Mouse (Mus musculus): ENCODE measurements around the gene Tshz2. TPM values are rescaled to one million over a fixed set of nuclear protein-coding genes. Genes with fewer than 3 reads are reported as not detected.

The Tshz2 gene
- polyA plus RNA-seq, 1 experiment from 2014 or later = 3.6 TPM

DNA sequence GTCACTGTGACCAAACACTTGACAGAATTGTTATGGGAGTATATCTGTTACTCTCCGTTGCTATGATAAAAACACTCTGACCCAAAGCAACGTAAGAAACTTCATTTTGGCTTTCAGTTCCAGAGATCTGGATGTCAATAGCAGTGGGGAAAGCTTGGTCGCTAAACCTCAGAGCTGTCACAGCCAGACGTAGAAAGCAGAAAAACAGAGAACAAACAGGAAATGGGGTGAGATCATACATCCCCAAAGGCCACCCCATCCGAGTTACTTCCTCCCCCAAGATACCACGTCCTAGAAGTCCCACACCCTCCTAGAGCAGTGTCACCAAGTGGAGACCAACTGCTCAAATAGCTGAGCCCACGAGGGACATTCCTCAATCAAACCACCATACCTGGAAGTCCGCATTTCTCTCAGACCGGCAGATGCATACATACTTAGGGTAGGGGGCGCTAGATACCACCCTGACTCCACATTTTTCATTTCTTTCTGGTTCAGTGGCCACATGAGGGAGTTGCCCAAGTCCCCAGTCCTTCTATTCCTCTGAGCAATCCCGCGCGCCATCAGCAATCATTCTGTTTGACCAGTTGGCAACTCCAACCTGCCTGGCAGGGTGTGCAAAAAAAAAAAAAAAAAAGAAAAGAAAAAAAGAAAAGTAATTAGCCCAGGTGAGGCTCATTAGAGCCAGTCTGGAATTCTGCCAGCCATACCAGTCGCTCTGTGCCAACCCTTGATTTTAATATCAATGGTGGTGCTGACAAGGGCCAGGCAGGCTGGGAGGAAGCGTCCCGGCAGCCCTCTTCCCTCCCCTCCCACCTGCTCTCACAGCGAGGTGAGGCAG is 326.1 kb downstream of the Tshz2 start:
- ATAC-seq (replicated peaks; ENCODE audit: insufficient number of reproducible peaks, insufficient read depth, low FRiP score, low read depth) = no peak
- Histone ChIP-seq H3K27ac (no peak overlapping the region), H3K36me3 (no peaks in the 10 kb centered on the region), H3K9me3 (replicated peaks) (no peaks in the 10 kb centered on the region), H3K4me1 (replicated peaks) (peaks cover 2% of the 10 kb centered on the region; the same call in 1 of the 2 replicates), H3K9ac (no peak overlapping the region), H3K27me3 (no peaks in the 10 kb centered on the region), H3K4me3 (no peak overlapping the region), H3K4me2 (no peak overlapping the region)
- 32% methylated on average over 17 of the region's 17 CpGs for WGBS

DNA sequence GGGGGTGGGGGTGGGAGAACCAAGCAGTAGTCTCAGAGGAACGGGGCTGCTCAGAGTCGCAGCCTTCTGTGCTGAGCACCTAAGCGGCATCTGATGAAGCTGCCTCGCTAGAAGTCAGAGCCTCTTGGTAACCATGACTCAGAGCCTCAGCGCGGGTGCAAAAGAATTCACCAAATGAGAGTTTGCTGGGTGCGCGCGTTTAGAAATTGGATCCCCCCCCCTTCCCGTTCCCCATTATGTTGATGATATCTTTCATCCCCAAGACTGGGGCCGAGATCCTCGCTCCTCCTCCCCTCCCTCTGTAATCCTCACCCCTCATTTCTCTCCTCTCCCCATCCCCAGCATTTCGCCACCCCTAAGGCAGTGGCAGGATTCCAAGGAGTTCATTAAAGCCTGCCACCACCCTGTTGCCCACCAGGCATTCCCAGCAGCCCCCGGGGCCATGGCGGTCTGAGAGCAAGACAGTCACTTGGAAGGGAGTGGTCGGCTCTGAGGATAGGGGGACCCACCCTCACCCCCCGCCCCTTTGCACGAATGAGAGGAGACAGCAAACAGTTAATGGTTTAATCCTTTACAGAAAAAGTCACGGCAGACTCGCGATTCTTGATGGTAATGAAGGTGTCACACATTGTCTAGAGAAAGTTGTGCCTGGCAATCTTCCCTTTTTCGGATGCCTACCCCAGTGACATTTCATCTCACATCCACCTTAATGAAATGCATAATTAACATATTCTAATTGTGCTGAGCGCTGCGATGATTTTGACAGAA is 328.8 kb downstream of the Tshz2 start:
- Histone ChIP-seq H3K4me2 (peak overlapping the region; percentile 62), H3K9ac (no peak overlapping the region), H3K4me3 (peak overlapping the region; percentile 28), H3K27ac (no peak overlapping the region), H3K9me3 (replicated peaks) (no peaks in the 10 kb centered on the region), H3K27me3 (no peaks in the 10 kb centered on the region), H3K4me1 (replicated peaks) (peaks cover 2% of the 10 kb centered on the region; the same call in 1 of the 2 replicates), H3K36me3 (no peaks in the 10 kb centered on the region)
- WGBS = 23% methylated on average over 24 of the region's 24 CpGs
- ATAC-seq (replicated peaks; ENCODE audit: insufficient number of reproducible peaks, insufficient read depth, low FRiP score, low read depth) = no peak

DNA sequence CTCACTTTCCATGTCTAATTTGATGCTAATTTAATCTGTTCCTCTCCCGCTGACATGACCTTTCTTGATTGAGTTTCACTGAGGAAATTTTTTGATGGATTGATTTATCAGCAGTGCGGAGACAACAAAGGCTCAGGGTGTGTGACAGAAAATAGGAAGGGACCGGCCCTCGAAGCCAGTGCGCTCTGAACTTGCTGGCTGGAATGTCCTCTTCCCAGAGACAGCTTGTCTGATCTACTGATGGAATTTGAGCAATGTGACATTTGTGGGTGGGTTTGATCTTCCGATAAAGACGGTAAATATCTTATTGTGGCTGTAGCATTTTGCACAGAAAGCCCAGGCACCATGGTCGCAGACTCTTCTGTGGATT is 329.4 kb downstream of the Tshz2 start:
- H3K4me2 ChIP-seq = peak overlapping the region; percentile 62
- H3K36me3 ChIP-seq = no peaks in the 10 kb centered on the region
- no peak overlapping the region for H3K27ac ChIP-seq
- 32% methylated on average over 8 of the region's 8 CpGs for WGBS
- H3K27me3 ChIP-seq = no peaks in the 10 kb centered on the region
- H3K9me3 ChIP-seq (replicated peaks) = no peaks in the 10 kb centered on the region
- H3K4me3 ChIP-seq = peak overlapping the region; percentile 28; the same call in 1 of the 2 replicates
- no peak overlapping the region for H3K9ac ChIP-seq
- H3K4me1 ChIP-seq (replicated peaks) = peaks cover 2% of the 10 kb centered on the region; the same call in 1 of the 2 replicates
- ATAC-seq (replicated peaks; ENCODE audit: insufficient number of reproducible peaks, insufficient read depth, low FRiP score, low read depth) = no peak

DNA sequence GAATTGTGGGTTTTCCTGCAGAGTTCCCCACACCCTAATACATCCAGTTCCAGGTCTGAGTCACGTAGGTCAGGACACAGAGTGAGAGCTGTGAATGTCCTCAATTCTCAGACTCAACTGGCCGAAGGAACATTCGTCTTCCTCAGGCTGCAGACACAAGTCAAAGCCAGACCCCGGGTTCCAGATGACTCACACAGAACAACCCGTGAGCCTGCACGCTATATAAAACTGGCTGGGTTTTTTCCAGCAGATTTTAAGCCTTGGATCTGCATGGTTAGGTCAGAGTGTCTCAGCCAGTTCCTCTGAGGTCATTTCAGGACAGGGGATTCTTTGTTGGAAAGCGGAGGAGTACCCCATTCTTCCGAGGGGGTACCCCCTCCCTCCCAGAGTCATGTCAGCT is 330.0 kb downstream of the Tshz2 start:
- H3K4me2 ChIP-seq = no peak overlapping the region
- H3K36me3 ChIP-seq = no peaks in the 10 kb centered on the region
- H3K9me3 ChIP-seq (replicated peaks) = no peaks in the 10 kb centered on the region
- H3K4me3 ChIP-seq = no peak overlapping the region
- no peak overlapping the region for H3K9ac ChIP-seq
- 64% methylated on average over 8 of the region's 8 CpGs for WGBS
- ATAC-seq (replicated peaks; ENCODE audit: insufficient number of reproducible peaks, insufficient read depth, low FRiP score, low read depth) = no peak
- no peaks in the 10 kb centered on the region for H3K27me3 ChIP-seq
- no peak overlapping the region for H3K27ac ChIP-seq
- peaks cover 2% of the 10 kb centered on the region; the same call in 1 of the 2 replicates for H3K4me1 ChIP-seq (replicated peaks)

DNA sequence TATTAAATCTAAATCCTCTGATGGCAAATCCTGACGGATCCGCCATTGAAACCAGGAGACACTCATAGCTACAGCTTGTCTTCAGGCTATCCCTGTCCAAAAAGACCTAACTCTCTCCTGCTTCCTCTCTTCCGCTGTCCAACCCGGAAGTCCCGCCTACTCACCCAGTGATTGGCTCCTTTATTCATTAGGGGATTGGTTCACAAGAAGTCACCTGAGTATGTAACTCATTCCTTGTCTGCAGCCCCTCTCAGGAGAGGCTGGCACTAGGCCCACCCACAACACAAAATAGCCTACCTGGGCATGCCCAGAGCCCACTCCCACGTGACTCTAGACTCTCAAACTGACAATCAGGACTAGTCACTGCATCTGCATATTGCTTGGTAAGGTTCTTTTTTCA is 337.7 kb downstream of the Tshz2 start:
- no peak for ATAC-seq (replicated peaks; ENCODE audit: insufficient number of reproducible peaks, insufficient read depth, low FRiP score, low read depth)
- Histone ChIP-seq H3K4me3 (no peak overlapping the region), H3K9ac (no peak overlapping the region), H3K36me3 (no peaks in the 10 kb centered on the region), H3K27ac (no peak overlapping the region), H3K4me1 (replicated peaks) (no peaks in the 10 kb centered on the region), H3K27me3 (no peaks in the 10 kb centered on the region), H3K4me2 (no peak overlapping the region), H3K9me3 (replicated peaks) (0 out of 2 replicates have a peak, but pooled peaks cover 4% of the 10 kb centered on the region)
- WGBS = 91% methylated on average over 6 of the region's 6 CpGs

DNA sequence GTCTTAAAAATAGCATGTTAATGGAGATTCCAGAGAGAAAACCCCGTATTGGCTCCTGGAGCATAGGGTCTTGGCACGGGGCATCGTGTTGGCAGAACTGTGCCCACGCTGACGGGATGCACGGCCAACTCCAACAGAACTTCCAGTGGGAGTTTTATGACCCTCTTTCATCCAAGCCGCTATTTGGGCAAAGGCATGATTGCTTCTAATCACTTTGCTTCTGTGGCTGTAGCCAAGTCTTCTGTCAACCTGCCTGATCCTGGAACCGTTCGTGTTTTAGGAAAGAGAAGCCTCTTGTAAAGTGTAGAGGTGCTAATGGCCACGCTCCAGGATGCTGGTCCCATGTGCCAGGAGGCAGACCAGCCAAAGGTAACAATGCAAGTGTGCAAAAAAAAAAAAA is 350.1 kb downstream of the Tshz2 start:
- no peak overlapping the region for H3K4me2 ChIP-seq
- WGBS = 79% methylated on average over 10 of the region's 10 CpGs
- no peak overlapping the region for H3K27ac ChIP-seq
- H3K9ac ChIP-seq = no peak overlapping the region
- ATAC-seq (replicated peaks; ENCODE audit: insufficient number of reproducible peaks, insufficient read depth, low FRiP score, low read depth) = no peak
- H3K4me3 ChIP-seq = no peak overlapping the region
- no peaks in the 10 kb centered on the region for H3K9me3 ChIP-seq (replicated peaks)
- H3K4me1 ChIP-seq (replicated peaks) = no peaks in the 10 kb centered on the region
- no peaks in the 10 kb centered on the region for H3K36me3 ChIP-seq
- H3K27me3 ChIP-seq = no peaks in the 10 kb centered on the region

DNA sequence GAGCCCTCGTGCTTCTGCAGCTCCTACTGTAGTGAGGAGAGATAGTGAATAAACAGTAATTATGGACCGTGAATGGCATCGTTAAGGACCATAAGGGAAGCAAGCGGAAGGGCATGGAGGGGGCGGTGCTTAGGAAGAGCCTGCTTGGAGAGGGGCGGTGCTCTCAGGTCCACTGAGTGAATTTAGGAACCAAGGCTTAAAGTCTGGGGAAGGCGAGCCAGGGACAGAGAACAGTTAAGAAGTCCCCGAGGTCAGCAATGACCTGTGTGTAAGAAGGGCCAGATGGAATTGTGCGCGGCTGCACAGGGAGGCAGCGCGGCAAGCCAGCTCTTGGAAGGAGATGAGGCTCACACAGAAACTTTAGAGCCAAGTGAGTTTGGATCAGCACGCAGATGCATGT is 354.4 kb downstream of the Tshz2 start:
- Histone ChIP-seq H3K27ac (no peak overlapping the region), H3K36me3 (no peaks in the 10 kb centered on the region), H3K9me3 (replicated peaks) (no peaks in the 10 kb centered on the region), H3K4me3 (no peak overlapping the region), H3K4me2 (peak overlapping the region; percentile 20; the same call in 1 of the 2 replicates), H3K9ac (no peak overlapping the region), H3K4me1 (replicated peaks) (no peaks in the 10 kb centered on the region), H3K27me3 (no peaks in the 10 kb centered on the region)
- ATAC-seq (replicated peaks; ENCODE audit: insufficient number of reproducible peaks, insufficient read depth, low FRiP score, low read depth) = no peak
- 61% methylated on average over 13 of the region's 13 CpGs for WGBS

DNA sequence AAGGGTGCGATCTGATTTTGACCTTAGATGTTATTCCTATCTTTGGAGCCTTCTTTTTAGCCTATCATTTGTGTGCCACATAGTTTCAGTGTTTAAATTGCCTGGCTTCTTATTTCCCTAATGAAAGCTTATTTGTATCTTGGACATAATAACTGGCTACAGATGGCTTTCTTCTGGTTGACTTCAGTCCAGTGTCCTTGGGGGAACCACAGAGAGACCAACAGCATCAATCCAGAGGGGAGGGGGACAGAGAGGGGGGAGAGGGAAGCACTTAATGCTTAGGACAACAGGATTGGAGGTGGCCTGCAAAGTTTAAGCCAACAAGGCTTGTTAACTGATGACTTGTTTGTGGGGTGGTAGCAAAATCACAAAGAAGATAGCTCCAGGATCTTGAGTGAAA is 356.4 kb downstream of the Tshz2 start:
- H3K9ac ChIP-seq = no peak overlapping the region
- H3K9me3 ChIP-seq (replicated peaks) = no peaks in the 10 kb centered on the region
- H3K36me3 ChIP-seq = no peaks in the 10 kb centered on the region
- ATAC-seq (replicated peaks; ENCODE audit: insufficient number of reproducible peaks, insufficient read depth, low FRiP score, low read depth) = no peak
- no peaks in the 10 kb centered on the region for H3K27me3 ChIP-seq
- H3K4me2 ChIP-seq = no peak overlapping the region
- no peak overlapping the region for H3K27ac ChIP-seq
- WGBS = 93% methylated on average over 1 of the region's 1 CpGs
- no peaks in the 10 kb centered on the region for H3K4me1 ChIP-seq (replicated peaks)
- H3K4me3 ChIP-seq = no peak overlapping the region

DNA sequence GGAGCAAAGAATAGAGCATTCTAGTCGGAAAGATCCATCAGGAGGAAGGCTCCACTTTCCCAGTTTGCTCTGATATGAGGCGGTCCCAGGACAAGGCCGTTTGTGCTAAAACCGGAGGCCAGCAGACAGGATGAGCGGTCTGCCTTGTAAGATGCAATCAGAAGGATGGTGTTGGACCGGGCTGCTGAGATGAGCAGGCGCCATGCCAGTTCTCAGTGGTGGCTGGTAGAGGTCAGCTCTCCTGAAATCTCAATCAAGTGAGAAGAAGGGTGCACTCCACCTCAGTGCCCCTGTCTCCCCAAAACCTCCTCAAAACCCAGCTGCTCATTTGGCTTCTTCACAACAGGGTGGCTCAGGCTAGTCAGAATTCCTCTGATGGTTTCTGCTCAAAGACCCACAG is 358.2 kb downstream of the Tshz2 start:
- H3K9ac ChIP-seq = no peak overlapping the region
- no peak for ATAC-seq (replicated peaks; ENCODE audit: insufficient number of reproducible peaks, insufficient read depth, low FRiP score, low read depth)
- 0 out of 2 replicates have a peak, but pooled peaks cover 5% of the 10 kb centered on the region for H3K27me3 ChIP-seq
- H3K4me3 ChIP-seq = no peak overlapping the region
- H3K27ac ChIP-seq = no peak overlapping the region
- no peaks in the 10 kb centered on the region for H3K36me3 ChIP-seq
- H3K4me1 ChIP-seq (replicated peaks) = peaks cover 8% of the 10 kb centered on the region
- H3K9me3 ChIP-seq (replicated peaks) = no peaks in the 10 kb centered on the region
- H3K4me2 ChIP-seq = no peak overlapping the region
- WGBS = 84% methylated on average over 7 of the region's 7 CpGs

DNA sequence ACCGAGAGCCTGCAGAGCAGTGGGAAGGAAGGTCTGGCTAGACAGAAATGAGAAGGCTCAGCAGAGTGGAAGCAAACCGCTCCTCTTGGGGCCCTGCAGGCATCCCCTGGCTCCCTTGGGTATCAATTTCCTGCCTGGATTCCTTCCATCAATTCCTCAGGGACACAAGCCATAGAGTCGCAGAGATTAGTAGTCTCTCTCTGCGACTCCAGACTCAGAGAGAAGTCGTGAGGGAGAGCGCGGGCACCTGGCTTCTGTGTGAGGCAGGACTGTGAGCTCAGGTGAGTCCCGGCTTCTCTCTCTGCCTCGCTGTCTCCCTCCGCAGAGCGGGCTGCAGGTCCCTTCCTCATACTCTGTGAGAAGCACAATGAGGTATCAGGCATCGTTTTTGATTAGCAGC is 363.2 kb downstream of the Tshz2 start:
- Histone ChIP-seq H3K4me1 (replicated peaks) (peaks cover 21% of the 10 kb centered on the region), H3K9ac (no peak overlapping the region), H3K36me3 (no peaks in the 10 kb centered on the region), H3K9me3 (replicated peaks) (no peaks in the 10 kb centered on the region), H3K4me2 (peak overlapping the region; percentile 46), H3K4me3 (no peak overlapping the region), H3K27me3 (0 out of 2 replicates have a peak, but pooled peaks cover 5% of the 10 kb centered on the region), H3K27ac (no peak overlapping the region)
- no peak; the same call in 1 of the 2 replicates for ATAC-seq (replicated peaks; ENCODE audit: insufficient number of reproducible peaks, insufficient read depth, low FRiP score, low read depth)
- 30% methylated on average over 12 of the region's 12 CpGs for WGBS

DNA sequence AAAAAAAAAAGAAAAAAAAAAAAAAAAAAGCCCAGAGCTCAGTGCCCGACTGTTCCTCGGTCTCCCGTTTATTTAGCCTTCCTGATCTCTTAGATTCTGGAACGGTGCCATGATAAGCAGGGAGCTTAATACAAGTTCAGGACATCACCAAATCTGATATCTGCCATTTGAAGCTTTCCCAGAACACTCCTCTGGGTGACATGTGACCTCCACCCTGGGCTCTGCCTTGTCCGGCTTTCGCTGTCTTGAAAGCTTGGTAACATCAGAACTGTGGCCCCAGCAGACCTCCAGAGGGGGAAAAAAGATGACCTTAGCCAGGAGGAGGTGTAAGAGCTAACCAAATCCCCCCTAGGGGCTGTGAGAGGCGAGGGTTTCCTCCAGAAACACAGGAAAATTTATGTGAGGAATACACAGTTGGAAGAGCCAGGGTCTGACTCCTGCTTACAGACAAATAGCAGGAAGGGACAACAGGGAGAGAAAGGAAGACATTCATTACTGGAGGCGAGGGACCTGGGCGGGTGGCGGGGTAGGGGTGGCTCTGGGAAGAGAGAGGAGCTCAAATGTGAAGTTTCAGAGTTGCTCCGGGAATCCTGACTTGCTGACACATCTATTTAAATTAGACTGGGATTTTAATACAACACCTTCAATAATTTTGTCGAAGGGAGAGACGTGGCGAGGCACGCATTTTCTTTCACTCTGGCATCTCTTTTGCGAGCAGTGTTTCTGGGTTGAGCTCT is 363.9 kb downstream of the Tshz2 start:
- 43% methylated on average over 16 of the region's 16 CpGs for WGBS
- Histone ChIP-seq H3K27ac (no peak overlapping the region), H3K4me1 (replicated peaks) (peaks cover 21% of the 10 kb centered on the region), H3K4me2 (peak overlapping the region; percentile 46), H3K27me3 (0 out of 2 replicates have a peak, but pooled peaks cover 5% of the 10 kb centered on the region), H3K36me3 (no peaks in the 10 kb centered on the region), H3K9ac (no peak overlapping the region), H3K9me3 (replicated peaks) (no peaks in the 10 kb centered on the region), H3K4me3 (no peak overlapping the region)
- ATAC-seq (replicated peaks; ENCODE audit: insufficient number of reproducible peaks, insufficient read depth, low FRiP score, low read depth) = no peak

Data from heart, embryonic 15.5 days (tissue).